Mouse (Mus musculus) thymus, adult 2 months (tissue): ENCODE data around the gene Ptov1.

Experiments used
- CTCF ChIP-seq: fragments of 200-500 bp; IDR thresholded peaks from 2 replicates; pipeline ENCODE4 v1.5.1; 2012; ENCODE audit warnings: mild to moderate bottlenecking, control low read depth, low read length, moderate library complexity, borderline replicate concordance; ENCODE audit not compliant: control insufficient read depth, poor library complexity, insufficient read depth; ENCODE audit errors: extremely low read depth
- POLR2A ChIP-seq: fragments of 200-500 bp; IDR thresholded peaks from 2 replicates; pipeline ENCODE4 v1.6.1; 2012; ENCODE audit warnings: mild to moderate bottlenecking, low read length, control low read depth, moderate library complexity; ENCODE audit not compliant: control insufficient read depth, poor library complexity, insufficient read depth; ENCODE audit errors: extremely low read depth

DNA sequence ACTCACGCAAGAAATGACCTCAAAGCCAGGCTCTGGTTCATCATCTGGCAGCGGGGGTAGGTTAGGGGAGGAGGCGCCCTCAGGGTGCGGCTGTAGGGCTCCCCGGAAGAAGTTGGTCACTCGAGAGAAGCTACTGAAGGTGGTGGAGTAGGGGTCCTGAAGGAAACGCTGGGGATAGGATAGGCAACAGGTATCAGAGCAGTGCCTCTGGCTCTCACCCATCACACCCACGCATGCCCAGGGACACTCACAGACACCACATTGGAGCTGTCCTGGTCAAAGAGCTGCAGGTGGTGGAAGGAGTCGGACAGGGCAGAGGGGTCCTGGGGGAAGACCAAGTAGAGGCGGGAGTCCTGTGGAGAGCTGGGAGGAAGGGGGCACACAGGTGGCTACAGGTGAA lies 24.6 kb downstream of the Ptov1 start:
- no peak for TF ChIP-seq CTCF
- TF ChIP-seq POLR2A: no peak
